Comparison of ENCODE assay signal across 18 mouse cellular contexts in the genomic region with DNA sequence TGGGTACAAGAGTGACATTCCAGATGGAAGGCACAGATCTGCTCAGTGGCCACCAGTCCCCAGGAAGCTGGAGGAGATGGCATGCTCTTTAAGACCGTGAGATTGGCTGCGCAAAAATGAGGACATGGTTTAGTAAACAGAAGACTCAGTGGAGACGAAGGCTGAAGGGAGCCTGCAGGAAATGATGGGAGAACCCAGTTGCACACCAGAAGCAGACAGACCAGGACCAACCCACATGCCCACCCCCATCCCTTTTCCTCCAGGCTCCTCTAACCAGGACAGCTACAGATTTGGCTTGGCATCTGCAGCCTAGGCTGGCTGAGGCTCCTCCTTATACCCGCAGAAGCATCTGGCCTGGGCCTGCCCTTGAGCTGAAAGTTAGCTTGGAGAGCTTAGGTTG. TPM values are rescaled to one million over a fixed set of nuclear protein-coding genes. Genes with fewer than 3 reads are reported as not detected.
DNase-seq lines count a peak whose midpoint lies in the region; ATAC-seq and TF ChIP-seq lines count a peak whose summit lies in the region.
"Had no signal": no experiment of that assay in that cellular context is flagged by ENCODE, and none has a peak within 500 bp of the region (broad histone marks: within the 10 kb centered on the region; RNA-seq: fewer than 3 reads in every experiment).

No protein-coding gene starts in this region.

- peak; percentile 82 for DNase-seq in brain, adult 2 months (ENCODE audit: low read depth, low spot score)
- peak; percentile 54 to 70 for DNase-seq in cerebellum, adult 2 months
- peak; percentile 65 to 71 for DNase-seq in cerebellum, postnatal 10 days
- DNase-seq in thymus, adult 2 months = no peak
- no peak for DNase-seq in spleen, adult 18-20 months
- DNase-seq: adrenal gland, postnatal 25 days; gastrocnemius, postnatal 10 days; heart, adult 18-20 months; heart, postnatal 4 days; kidney, adult 18-20 months had no signal

- no peak for TF ChIP-seq CTCF in cerebellum, adult 2 months (IDR thresholded peaks at IDR 0.05; ENCODE audit: borderline replicate concordance, insufficient read depth, low read depth, low read length)
- no peak for TF ChIP-seq CTCF in thymus, adult 2 months (IDR thresholded peaks at IDR 0.05; ENCODE audit: borderline replicate concordance, control insufficient read depth, extremely low read depth, insufficient read depth, low read length, poor library complexity)

- H3K9me3 ChIP-seq in heart, embryonic 13.5 days = no peaks in the 10 kb centered on the region
- H3K9me3 ChIP-seq in heart, embryonic 11.5 days (replicated peaks; ENCODE audit: control insufficient read depth, low read length) = no peaks in the 10 kb centered on the region
- H3K9me3 ChIP-seq: embryonic facial prominence, embryonic 10.5 days; heart, embryonic 12.5 days; hindbrain, embryonic 12.5 days; intestine, embryonic 15.5 days; kidney, embryonic 15.5 days had no signal

- no peak for ATAC-seq in heart, embryonic 13.5 days (ENCODE audit: extremely low read depth, insufficient number of reproducible peaks, low FRiP score, low TSS enrichment)
- no peak for ATAC-seq in heart, embryonic 11.5 days (replicated peaks; ENCODE audit: insufficient number of reproducible peaks, low FRiP score, low TSS enrichment)
- ATAC-seq: forebrain, embryonic 14.5 days; intestine, embryonic 15.5 days had no signal

- peaks cover 11% of the 10 kb centered on the region for H3K36me3 ChIP-seq in heart, embryonic 13.5 days
- no peaks in the 10 kb centered on the region for H3K36me3 ChIP-seq in heart, embryonic 11.5 days (ENCODE audit: control insufficient read depth, insufficient read depth, low read length)
- H3K36me3 ChIP-seq in thymus, adult 2 months (ENCODE audit: control insufficient read depth, insufficient read depth, low read length) = no peaks in the 10 kb centered on the region
- H3K36me3 ChIP-seq: intestine, embryonic 15.5 days had no signal

- H3K27ac ChIP-seq in heart, embryonic 13.5 days (replicated peaks) = no peak overlapping the region
- H3K27ac ChIP-seq in heart, embryonic 11.5 days (ENCODE audit: low read depth, low read length) = no peak overlapping the region
- H3K27ac ChIP-seq in cerebellum, adult 2 months (ENCODE audit: insufficient read depth, low read length) = peak overlapping the region; percentile 60
- H3K27ac ChIP-seq in thymus, adult 2 months (ENCODE audit: control insufficient read depth, insufficient read depth, low read length) = no peak overlapping the region
- H3K27ac ChIP-seq: embryonic facial prominence, embryonic 10.5 days; hindbrain, embryonic 12.5 days; intestine, embryonic 15.5 days; kidney, embryonic 15.5 days had no signal

- H3K4me3 ChIP-seq in heart, embryonic 13.5 days = no peak overlapping the region
- H3K4me3 ChIP-seq in heart, embryonic 11.5 days (ENCODE audit: low read depth, low read length) = no peak overlapping the region
- H3K4me3 ChIP-seq in cerebellum, adult 2 months (replicated peaks; ENCODE audit: insufficient read depth, low read depth, low read length) = no peak overlapping the region
- no peak overlapping the region for H3K4me3 ChIP-seq in thymus, adult 2 months (ENCODE audit: control insufficient read depth, insufficient read depth, low read length)
- H3K4me3 ChIP-seq: embryonic facial prominence, embryonic 10.5 days; heart, embryonic 12.5 days; hindbrain, embryonic 12.5 days; intestine, embryonic 15.5 days; kidney, embryonic 15.5 days had no signal

- H3K27me3 ChIP-seq in heart, embryonic 13.5 days (replicated peaks) = no peaks in the 10 kb centered on the region
- no peaks in the 10 kb centered on the region for H3K27me3 ChIP-seq in heart, embryonic 11.5 days (ENCODE audit: control insufficient read depth, insufficient read depth, low read length)
- no peaks in the 10 kb centered on the region for H3K27me3 ChIP-seq in cerebellum, adult 2 months (ENCODE audit: control insufficient read depth, insufficient read depth, low read length)
- H3K27me3 ChIP-seq in thymus, adult 2 months (ENCODE audit: control insufficient read depth, insufficient read depth, low read length) = no peaks in the 10 kb centered on the region
- H3K27me3 ChIP-seq: heart, embryonic 12.5 days; hindbrain, embryonic 12.5 days; intestine, embryonic 15.5 days; kidney, embryonic 15.5 days had no signal

- peaks cover 23% of the 10 kb centered on the region for H3K4me1 ChIP-seq in heart, embryonic 13.5 days
- peaks cover 7% of the 10 kb centered on the region; the same call in 1 of the 2 replicates for H3K4me1 ChIP-seq in heart, embryonic 11.5 days (ENCODE audit: control insufficient read depth, insufficient read depth, low read length)
- peaks cover 40% of the 10 kb centered on the region for H3K4me1 ChIP-seq in cerebellum, adult 2 months (ENCODE audit: control insufficient read depth, insufficient read depth, low read length)
- H3K4me1 ChIP-seq in thymus, adult 2 months (replicated peaks; ENCODE audit: control insufficient read depth, insufficient read depth, low read length) = peaks cover 10% of the 10 kb centered on the region

- H3K4me2 ChIP-seq in heart, embryonic 13.5 days = no peak overlapping the region
- H3K4me2 ChIP-seq in heart, embryonic 11.5 days = no peak overlapping the region
- H3K4me2 ChIP-seq: heart, embryonic 12.5 days; hindbrain, embryonic 12.5 days; intestine, embryonic 15.5 days; kidney, embryonic 15.5 days had no signal

- 76% methylated on average over 4 of the region's 4 CpGs for WGBS in heart, embryonic 13.5 days
- 84% methylated on average over 4 of the region's 4 CpGs for WGBS in heart, embryonic 11.5 days (ENCODE audit: insufficient replicate concordance)
- WGBS in cerebellum, adult 2 months = 14% methylated on average over 4 of the region's 4 CpGs
- 96% methylated on average over 4 of the region's 4 CpGs for WGBS in thymus, adult 2 months

- no peak for TF ChIP-seq POLR2A in cerebellum, adult 2 months (IDR thresholded peaks at IDR 0.05; ENCODE audit: borderline replicate concordance, insufficient read depth, low read length)
- TF ChIP-seq POLR2A in thymus, adult 2 months (IDR thresholded peaks at IDR 0.05; ENCODE audit: control insufficient read depth, extremely low read depth, insufficient read depth, low read length, poor library complexity) = no peak

- H3K9ac ChIP-seq in heart, embryonic 13.5 days = 0 out of 2 replicates have a peak overlapping the region, but pooled peaks have one; percentile 16
- no peak overlapping the region for H3K9ac ChIP-seq in heart, embryonic 11.5 days (ENCODE audit: low read depth, low read length)
- H3K9ac ChIP-seq: heart, embryonic 12.5 days; hindbrain, embryonic 12.5 days; intestine, embryonic 15.5 days; kidney, embryonic 15.5 days had no signal

RNA-seq across cellular contexts. Expression of a gene that starts 16.1 kb away (rescaled TPM):
- 64.6 and 71.2 TPM in 2 replicates for polyA plus RNA-seq in heart, embryonic 13.5 days (2015; fragmentation: Nextera tagmentation; extraction: Ambion mirVana)
- 84.1 and 96.5 TPM in 2 replicates for polyA plus RNA-seq in heart, embryonic 11.5 days (2014; fragmentation: Nextera tagmentation; extraction: Ambion mirVana)
- polyA plus RNA-seq in cerebellum, adult 2 months (2012; rRNA removed) = 138 and 145 TPM in 2 replicates
- polyA plus RNA-seq in thymus, adult 2 months (2012; rRNA removed) = 38.3 and 44.6 TPM in 2 replicates

RNA-seq across cellular contexts. Expression of a gene that starts 30.7 kb away (rescaled TPM):
- polyA plus RNA-seq in heart, embryonic 13.5 days (2015; fragmentation: Nextera tagmentation; extraction: Ambion mirVana) = 1.2 and 1.6 TPM in 2 replicates
- polyA plus RNA-seq in heart, embryonic 11.5 days (2014; fragmentation: Nextera tagmentation; extraction: Ambion mirVana) = 1.5 and 1.6 TPM in 2 replicates
- 2.1 and 2.5 TPM in 2 replicates for polyA plus RNA-seq in cerebellum, adult 2 months (2012; rRNA removed)
- polyA plus RNA-seq in thymus, adult 2 months (2012; rRNA removed) = 0.18 and 0.34 TPM in 2 replicates

RNA-seq across cellular contexts. Expression of a gene that starts 33.8 kb away (rescaled TPM):
- 348 and 374 TPM in 2 replicates for polyA plus RNA-seq in heart, embryonic 13.5 days (2015; fragmentation: Nextera tagmentation; extraction: Ambion mirVana)
- polyA plus RNA-seq in heart, embryonic 11.5 days (2014; fragmentation: Nextera tagmentation; extraction: Ambion mirVana) = 543 and 564 TPM in 2 replicates
- polyA plus RNA-seq in cerebellum, adult 2 months (2012; rRNA removed) = 76.0 and 78.7 TPM in 2 replicates
- 28.5 and 31.4 TPM in 2 replicates for polyA plus RNA-seq in thymus, adult 2 months (2012; rRNA removed)

RNA-seq across cellular contexts. Expression of a gene that starts 38.9 kb away (rescaled TPM):
- 520 and 554 TPM in 2 replicates for polyA plus RNA-seq in heart, embryonic 13.5 days (2015; fragmentation: Nextera tagmentation; extraction: Ambion mirVana)
- polyA plus RNA-seq in heart, embryonic 11.5 days (2014; fragmentation: Nextera tagmentation; extraction: Ambion mirVana) = 664 and 687 TPM in 2 replicates
- 38.3 and 54.5 TPM in 2 replicates for polyA plus RNA-seq in cerebellum, adult 2 months (2012; rRNA removed)
- polyA plus RNA-seq in thymus, adult 2 months (2012; rRNA removed) = 0.43 and 8.9 TPM in 2 replicates

Comparison
In these comparisons a context has a peak if more than half of its experiments do, and no peak if none do; other contexts are left out.
1. DNase-seq: peak in brain, adult 2 months (single experiment), cerebellum, adult 2 months (2 of 2) and cerebellum, postnatal 10 days (2 of 2); none in thymus, adult 2 months (single experiment) and spleen, adult 18-20 months (0 of 2).